Mouse (Mus musculus) left cerebral cortex, adult 2 months (tissue): Measurements from ENCODE around the gene Gadd45g. TPM values are rescaled to one million over a fixed set of nuclear protein-coding genes. Genes with fewer than 3 reads are reported as not detected.

ENCODE experiments used
- DNase-seq, 2 experiments: peaks; one replicate each; pipeline ENCODE4 v3.0.0; 2021 to 2022; ENCODE audit warnings: low spot score in 2 of 2, mixed read lengths in 1 of 2; ENCODE audit errors: extremely low spot score in 1 of 2
- H3K27ac ChIP-seq: fragments of 200-600 bp; 2 replicates; pipeline ENCODE4 v1.8.1; 2022
- H3K4me3 ChIP-seq: fragments of 200-600 bp; 2 replicates; pipeline ENCODE4 v1.8.1; 2022
- CTCF ChIP-seq: fragments of 200-600 bp; IDR thresholded peaks from 2 replicates; pipeline ENCODE4 v1.8.1; 2022; ENCODE audit warnings: antibody characterized with exemption, mild to moderate bottlenecking, moderate library complexity
- intact Hi-C: fragments of 180-260 bp; cut with DNase I; formaldehyde crosslinking; loops from one replicate; pipeline ENCODE4 v1.15.1; 2025
- total RNA-seq, 2 experiments: library from RNA; stranded (reverse); gene quantifications; 2 replicates each; pipeline ENCODE4 v1.2.3; 2021

The Gadd45g gene
- total RNA-seq, 2 experiments from 2014 or later, result 16.7 to 29.3 TPM

DNA sequence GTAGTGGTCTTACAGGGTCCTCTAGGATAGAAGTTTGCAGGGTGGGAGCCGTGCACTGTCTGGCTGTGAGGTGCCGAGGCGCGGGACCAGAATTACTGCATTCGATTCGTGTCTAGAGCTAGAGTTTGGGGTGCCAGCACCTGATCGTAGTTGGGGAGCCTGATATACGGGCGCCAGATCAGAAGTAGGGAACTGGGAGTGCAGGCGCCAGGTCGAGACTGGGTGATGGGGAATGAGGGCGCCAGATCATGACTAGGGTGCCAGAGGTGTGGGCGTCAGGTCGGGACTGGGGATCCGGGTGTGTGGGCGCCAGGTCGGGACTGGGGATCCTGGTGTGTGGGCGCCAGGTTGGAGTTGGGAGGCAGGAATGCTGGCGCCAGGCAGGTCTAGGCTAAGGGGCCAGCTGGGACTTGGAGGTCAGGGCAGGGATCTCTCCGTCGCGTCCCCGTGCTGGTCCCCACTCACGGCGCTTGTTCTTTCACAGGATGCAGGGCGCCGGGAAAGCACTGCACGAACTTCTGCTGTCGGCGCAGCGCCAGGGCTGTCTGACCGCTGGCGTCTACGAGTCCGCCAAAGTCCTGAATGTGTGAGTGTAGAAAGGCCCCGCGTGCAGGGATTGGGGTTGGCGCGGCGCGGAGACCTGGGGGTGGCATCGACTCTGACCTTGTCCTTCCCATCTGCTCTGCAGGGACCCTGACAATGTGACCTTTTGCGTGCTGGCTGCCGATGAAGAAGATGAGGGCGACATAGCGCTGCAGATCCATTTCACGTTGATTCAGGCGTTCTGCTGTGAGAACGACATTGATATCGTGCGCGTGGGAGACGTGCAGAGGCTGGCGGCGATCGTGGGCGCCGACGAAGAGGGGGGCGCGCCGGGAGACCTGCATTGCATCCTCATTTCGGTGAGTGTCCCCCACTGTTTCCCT lies 653 bp downstream of the Gadd45g start:
- Histone ChIP-seq H3K27ac (peak overlapping the region; percentile 90), H3K4me3 (peak overlapping the region; percentile 93)
- no peak for TF ChIP-seq CTCF
- intact Hi-C loops, result loop anchor here (1.0 to 5.0 kb wide), 4 partner anchors 126 to 307 kb away; no protein-coding TSS in a partner anchor
- peak; percentile 53 to 66 for DNase-seq

DNA sequence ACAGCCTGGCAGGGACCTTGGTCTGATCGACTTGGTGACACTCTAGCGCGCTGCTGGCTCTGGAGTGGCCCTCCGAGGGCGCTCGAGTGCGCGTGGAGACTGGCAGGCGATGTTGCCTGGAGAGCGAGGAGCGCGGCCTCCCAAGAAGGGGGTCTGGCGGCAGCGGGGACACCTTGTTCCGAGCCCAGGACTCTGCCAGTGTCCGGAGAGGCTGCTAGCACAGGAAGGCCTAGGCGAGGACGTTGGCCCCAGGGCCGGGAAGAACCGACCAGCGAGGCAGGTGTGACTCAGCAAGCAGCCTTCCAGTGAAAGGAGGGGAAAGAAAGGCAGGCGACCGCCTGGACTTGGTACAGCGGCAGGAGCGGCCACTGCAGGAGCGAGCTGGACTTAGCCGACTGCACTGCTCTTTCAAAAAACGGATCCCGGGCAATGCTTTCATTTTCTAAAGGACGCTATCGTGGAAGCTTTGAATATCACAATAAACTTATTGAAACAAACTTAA lies 1.6 kb downstream of the Gadd45g start:
- peak; percentile 79 to 84 for DNase-seq
- Histone ChIP-seq H3K4me3 (peak overlapping the region; percentile 93), H3K27ac (peak overlapping the region; percentile 90)
- intact Hi-C loops, result loop anchor here (2.0 to 5.0 kb wide), 3 partner anchors 33 to 229 kb away; no protein-coding TSS in a partner anchor
- TF ChIP-seq CTCF, result peak; percentile 50

DNA sequence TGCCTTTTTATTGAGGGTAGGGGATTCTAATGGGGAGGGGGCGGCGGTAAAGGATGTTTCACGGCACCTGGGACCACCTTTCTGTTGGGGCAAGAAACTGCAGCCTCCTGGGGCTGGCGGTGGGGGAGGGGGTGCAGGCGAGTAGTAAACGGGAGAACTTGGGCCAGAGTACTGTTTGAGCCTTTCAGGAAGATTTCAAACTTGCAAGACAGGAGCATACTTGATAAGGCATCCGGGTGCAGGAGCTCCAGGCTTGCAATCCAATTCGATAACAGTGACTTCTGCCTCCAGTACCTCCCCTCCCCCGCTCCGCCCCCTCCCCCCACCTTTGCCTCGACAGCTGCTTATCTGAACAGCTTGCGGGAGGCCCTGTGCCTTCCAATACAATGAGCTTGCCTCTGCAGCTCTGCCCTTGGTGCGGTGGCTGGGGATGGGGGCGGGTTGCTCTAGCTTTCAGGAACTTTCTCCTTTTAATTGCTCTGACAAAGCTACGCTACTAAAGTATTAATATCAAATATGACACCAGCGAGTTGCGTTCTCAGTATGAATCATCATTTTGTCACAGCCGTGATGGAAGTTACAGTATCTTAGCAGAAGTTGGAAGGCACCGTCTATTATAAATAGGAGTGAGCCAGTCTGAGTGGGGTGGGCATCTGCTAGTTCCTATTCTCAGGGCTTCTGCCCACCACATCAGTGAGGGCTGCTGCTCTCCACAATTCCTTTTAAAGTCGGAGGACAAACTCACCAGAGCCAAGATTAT lies 2.2 kb downstream of the Gadd45g start:
- no peak for TF ChIP-seq CTCF
- Histone ChIP-seq H3K27ac (peak overlapping the region; percentile 90), H3K4me3 (peak overlapping the region; percentile 93)
- peak; percentile 52 to 69 for DNase-seq
- intact Hi-C loops, result loop anchor here (1.0 to 5.0 kb wide), 4 partner anchors 32 to 229 kb away; no protein-coding TSS in a partner anchor

DNA sequence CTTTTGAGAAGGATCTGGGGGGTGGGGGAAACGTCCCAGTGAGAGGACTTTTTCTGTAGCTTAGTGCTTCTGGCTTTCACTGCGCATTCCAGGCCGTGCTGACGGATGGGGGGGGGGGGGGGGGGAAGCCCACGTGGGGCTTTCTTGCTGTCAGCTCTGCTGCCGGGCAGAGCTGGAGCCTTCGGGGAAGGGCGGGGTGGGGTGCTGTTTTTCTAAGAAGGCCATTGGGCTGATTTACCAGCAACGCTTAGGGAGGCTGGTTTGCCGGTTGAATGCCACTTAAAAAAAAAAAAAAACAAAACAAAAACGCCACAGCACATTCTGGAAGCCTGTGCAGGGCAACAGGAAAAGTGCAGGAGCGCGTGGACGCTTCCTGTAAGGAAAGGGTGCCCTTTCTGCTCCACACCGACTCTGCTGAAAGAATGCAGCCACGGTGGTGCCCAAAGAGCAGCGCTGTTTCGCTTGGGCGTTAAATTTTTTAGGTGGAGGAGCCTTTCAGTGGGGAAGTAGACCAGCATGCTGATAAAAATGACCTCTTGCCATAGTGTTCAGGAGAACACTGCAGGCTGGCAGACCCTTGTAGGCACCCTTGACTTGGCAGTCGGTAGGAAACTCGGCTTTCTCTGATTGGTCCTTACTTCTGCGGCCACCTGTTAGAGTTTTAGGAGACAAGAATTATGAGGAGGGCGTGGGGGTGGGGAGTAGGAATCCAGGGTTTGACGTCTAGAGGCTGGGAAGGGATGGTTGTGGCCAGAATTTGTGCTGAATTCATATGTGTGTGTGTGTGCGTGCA lies 3.0 kb downstream of the Gadd45g start:
- intact Hi-C loops, result loop anchor here (1.0 to 5.0 kb wide), 4 partner anchors 31 to 228 kb away; no protein-coding TSS in a partner anchor
- no peak for DNase-seq
- H3K27ac ChIP-seq, result peak overlapping the region; percentile 29; the same call in 1 of the 2 replicates
- peak overlapping the region; percentile 93 for H3K4me3 ChIP-seq
- no peak for TF ChIP-seq CTCF

DNA sequence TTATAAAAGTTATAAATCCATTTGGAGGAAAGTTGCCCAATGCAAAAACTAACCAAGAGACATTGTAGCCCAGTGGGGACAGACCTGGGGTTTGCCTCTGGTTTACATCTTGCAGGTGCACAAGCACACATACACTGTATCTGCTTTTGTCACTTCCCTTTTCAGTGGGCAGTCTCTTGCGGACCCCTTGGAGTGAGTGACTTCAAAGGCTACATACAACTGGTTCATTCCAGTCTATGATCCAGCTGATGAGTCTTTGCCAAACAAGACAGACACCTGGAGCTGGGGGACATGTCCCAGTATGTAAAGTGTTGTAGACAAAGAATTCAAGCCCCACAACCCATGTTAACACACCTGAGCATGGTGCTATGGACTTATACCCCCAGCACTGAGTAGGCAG lies 4.1 kb downstream of the Gadd45g start:
- no peak for TF ChIP-seq CTCF
- intact Hi-C loops, result no loop called here
- H3K4me3 ChIP-seq, result no peak overlapping the region
- no peak overlapping the region for H3K27ac ChIP-seq
- no peak for DNase-seq

DNA sequence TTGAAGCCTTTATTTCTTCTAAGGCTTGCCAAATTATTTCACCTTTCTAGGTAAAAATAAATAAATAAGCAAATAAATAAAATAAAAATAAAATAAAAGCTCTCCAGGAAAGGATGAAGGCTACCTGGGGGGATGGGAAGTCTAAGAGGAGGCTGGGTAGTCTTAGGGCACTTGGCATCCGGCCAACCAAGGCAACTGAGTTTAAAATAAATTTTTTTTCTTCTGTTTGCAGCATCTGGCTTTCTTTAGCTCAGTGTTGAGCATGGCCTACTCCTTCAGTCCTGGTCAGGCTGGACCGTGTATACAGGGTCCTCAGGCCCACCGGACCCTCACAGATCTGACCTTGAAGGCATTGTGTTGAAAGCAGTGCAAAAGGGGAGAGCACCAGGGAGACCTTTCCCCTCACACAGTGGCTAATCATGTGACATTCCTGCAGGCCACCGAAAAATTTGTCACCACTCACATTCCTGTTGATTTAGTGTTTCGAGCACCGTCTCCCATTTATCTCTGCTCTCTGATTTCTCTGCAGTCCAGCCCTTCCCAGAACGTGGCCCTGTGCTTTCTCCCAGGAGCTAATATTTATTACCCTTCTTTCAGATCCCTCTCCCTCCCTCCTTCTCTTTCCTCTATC lies 6.2 kb downstream of the Gadd45g start:
- no peak overlapping the region for H3K4me3 ChIP-seq
- H3K27ac ChIP-seq, result no peak overlapping the region
- intact Hi-C loops, result no loop called here
- no peak for TF ChIP-seq CTCF
- DNase-seq, result no peak

DNA sequence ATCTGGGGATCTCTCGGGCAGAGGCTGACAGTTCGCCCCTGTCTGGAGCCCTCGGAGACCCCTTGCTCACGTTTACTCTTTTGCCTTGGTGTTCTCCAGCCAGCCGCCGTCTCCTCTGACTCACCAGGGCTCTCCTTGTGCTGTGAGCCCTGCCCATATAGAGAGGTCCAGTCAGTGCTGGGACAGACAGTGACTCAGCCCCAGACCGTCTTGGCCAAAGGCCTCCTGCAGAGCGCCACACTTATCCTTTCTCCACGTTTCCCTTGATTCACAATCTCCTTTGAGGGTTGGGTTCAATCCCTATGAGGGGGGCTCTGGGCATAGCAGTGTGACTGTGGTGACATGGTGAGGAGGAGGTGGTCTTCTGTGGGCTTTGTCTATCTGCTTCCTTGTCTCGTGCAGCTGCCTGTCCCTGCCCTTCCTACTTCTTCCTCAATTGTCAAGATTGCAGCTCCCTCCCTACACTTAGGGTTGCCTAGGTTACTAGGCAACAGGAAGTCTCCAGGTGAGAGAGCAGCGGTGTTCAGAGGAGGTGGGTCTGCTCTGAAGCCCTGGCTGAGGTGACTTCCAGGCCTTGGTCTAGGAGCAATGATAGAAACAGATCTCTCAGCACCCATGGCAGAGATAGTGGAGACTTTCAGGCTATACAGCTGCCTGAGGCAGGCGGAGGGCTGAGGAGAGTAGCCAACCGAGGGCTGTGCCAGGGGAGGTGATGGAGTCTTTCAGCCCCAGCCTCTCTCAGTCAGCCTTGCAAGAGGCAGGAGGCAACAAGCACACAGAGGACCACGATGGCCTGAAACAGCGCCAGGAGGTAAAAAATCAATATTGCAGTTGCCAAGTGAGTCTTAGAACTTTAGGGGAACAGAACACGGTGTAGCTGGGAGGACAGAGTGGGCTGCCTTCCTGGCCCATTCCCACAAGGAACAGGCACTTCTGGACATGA lies 7.1 kb downstream of the Gadd45g start:
- intact Hi-C loops, result no loop called here
- DNase-seq, result no peak
- no peak for TF ChIP-seq CTCF
- Histone ChIP-seq H3K27ac (no peak overlapping the region), H3K4me3 (no peak overlapping the region)

DNA sequence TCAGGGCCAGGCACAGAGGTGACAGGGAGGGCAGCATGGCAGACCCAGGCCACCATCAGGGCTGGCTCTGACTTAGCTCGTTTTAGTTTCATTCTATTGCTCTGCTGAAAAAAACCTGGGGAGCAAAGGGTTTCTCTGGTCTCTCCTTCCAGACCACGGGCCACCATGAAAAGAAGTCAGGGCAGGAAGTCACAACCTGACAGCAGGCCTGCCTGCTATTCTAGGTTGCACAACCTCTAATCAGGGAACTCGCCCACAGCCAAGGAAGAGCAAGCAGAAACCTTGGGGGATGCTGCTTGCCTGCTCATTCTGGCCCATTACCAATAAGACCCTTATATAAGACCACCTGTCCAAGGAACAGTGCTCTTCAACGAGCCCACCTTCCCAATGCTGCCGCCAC lies 9.1 kb downstream of the Gadd45g start:
- H3K27ac ChIP-seq, result no peak overlapping the region
- no peak for DNase-seq
- intact Hi-C loops, result no loop called here
- no peak for TF ChIP-seq CTCF
- H3K4me3 ChIP-seq, result no peak overlapping the region

DNA sequence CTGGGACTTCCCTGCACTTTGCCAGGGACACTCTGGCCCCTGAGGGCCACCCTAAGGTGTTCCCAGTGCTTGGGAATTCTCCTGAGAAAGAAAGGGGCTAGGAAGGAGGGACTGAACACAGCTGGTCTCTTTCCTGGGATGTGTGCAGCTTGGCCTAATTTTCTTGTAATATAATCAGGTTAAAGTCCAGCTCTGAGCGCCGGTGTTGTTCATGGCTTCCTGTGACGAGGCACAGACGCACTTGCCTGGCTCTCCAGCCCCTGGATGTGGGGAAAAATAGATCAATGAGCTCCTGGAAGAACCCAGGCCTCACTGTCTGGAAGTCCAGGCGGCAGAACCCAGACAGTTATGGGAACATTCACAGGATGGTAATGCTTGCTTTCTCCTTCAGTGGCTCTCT lies 10.7 kb downstream of the Gadd45g start:
- no peak overlapping the region for H3K27ac ChIP-seq
- DNase-seq, result no peak
- intact Hi-C loops, result no loop called here
- H3K4me3 ChIP-seq, result no peak overlapping the region
- no peak for TF ChIP-seq CTCF

DNA sequence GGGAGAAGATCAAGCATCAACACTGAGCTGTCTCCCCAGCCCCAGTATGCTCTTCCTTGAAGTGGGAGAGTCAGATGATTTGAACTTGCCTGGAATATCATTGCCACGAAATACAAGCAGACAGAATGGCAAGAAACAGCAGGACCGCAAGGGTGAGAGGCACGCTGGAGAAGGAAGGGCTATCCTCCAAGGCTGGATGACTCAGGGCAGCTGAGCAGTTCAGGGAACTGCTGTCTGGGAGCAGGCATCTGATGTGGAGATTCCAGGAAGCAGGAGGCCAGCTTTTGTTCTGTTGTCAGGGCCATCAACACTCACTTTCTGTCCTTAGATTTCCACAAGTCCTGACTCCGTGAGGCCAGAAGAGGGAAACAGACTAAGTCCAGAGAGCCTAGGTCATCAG lies 12.0 kb downstream of the Gadd45g start:
- DNase-seq, result no peak
- Histone ChIP-seq H3K4me3 (no peak overlapping the region), H3K27ac (no peak overlapping the region)
- intact Hi-C loops, result no loop called here
- TF ChIP-seq CTCF, result no peak
